Mouse (Mus musculus) heart, adult 2 months (tissue): ENCODE results near the gene Endou. TPM values are rescaled to one million over a fixed set of nuclear protein-coding genes. Genes with fewer than 3 reads are reported as not detected.
A peak's percentile ranks its signal among the peaks of the same experiment; 100 is the strongest.

Source experiments
- DNase-seq, 2 experiments: peaks; one replicate each; pipeline ENCODE4 v3.0.0; 2021
- H3K27ac ChIP-seq: fragments of 200-600 bp; 2 replicates; pipeline ENCODE4 v1.8.1; 2022
- H3K27me3 ChIP-seq: fragments of 200-500 bp; 2 replicates; pipeline ENCODE4 v1.6.1; 2012; ENCODE audit warnings: mild to moderate bottlenecking, low read length, inconsistent platforms, mixed read lengths; ENCODE audit not compliant: control insufficient read depth, insufficient read depth
- H3K36me3 ChIP-seq: fragments of 200-500 bp; 2 replicates; pipeline ENCODE4 v1.6.1; 2012; ENCODE audit warnings: low read length, inconsistent platforms; ENCODE audit not compliant: control insufficient read depth, insufficient read depth
- H3K4me1 ChIP-seq: fragments of 200-500 bp; 2 replicates; pipeline ENCODE4 v1.6.1; 2011; ENCODE audit warnings: low read length; ENCODE audit not compliant: control insufficient read depth, insufficient read depth
- H3K4me3 ChIP-seq: fragments of 200-600 bp; 2 replicates; pipeline ENCODE4 v1.8.1; 2022
- H3K79me2 ChIP-seq: fragments of 200-500 bp; replicated peaks from 2 replicates; pipeline ENCODE4 v1.6.1; 2012; ENCODE audit warnings: mild to moderate bottlenecking, inconsistent platforms, low read length, moderate library complexity, mixed read lengths; ENCODE audit not compliant: control insufficient read depth, insufficient read depth
- H3K9ac ChIP-seq: fragments of 200-500 bp; 2 replicates; pipeline ENCODE4 v1.6.1; 2012; ENCODE audit warnings: low read depth, mild to moderate bottlenecking, control low read depth, inconsistent platforms, low read length, mixed read lengths
- CTCF ChIP-seq: fragments of 200-600 bp; IDR thresholded peaks from 2 replicates; pipeline ENCODE4 v1.8.1; 2022; ENCODE audit warnings: antibody characterized with exemption, mild to moderate bottlenecking, moderate library complexity
- EP300 ChIP-seq: fragments of 200-500 bp; IDR thresholded peaks from 2 replicates; pipeline ENCODE4 v1.6.1; 2011; ENCODE audit warnings: low read depth, low read length, control low read depth; ENCODE audit not compliant: insufficient read depth
- POLR2A ChIP-seq: fragments of 200-500 bp; IDR thresholded peaks from 2 replicates; pipeline ENCODE4 v1.6.1; 2011; ENCODE audit warnings: mild to moderate bottlenecking, low read depth, low read length, control low read depth; ENCODE audit not compliant: insufficient read depth
- WGBS: fragments of 180-500 bp; shearing (Covaris S2); methylation state at CpG from one replicate; pipeline ENCODE4 v1.1.7; 2018; 5-methylcytosine and 5-hydroxymethylcytosine counted together
- intact Hi-C: fragments of 180-260 bp; cut with DNase I; formaldehyde crosslinking; loops from one replicate; pipeline ENCODE4 v1.15.1; 2025
- polyA plus RNA-seq: library from polyadenylated mRNA; depleted of rRNA; stranded (reverse); fragments of >200 nt; gene quantifications from 2 replicates; pipeline ENCODE4 v1.2.3, GENCODE M21; 2012
- total RNA-seq, 2 experiments: library from RNA; stranded (reverse); gene quantifications; 2 replicates each; pipeline ENCODE4 v1.2.3; 2021

The Endou gene
- total and polyA plus RNA-seq, 3 experiments, result 1.1 to 2.4 (median 1.2) TPM

DNA sequence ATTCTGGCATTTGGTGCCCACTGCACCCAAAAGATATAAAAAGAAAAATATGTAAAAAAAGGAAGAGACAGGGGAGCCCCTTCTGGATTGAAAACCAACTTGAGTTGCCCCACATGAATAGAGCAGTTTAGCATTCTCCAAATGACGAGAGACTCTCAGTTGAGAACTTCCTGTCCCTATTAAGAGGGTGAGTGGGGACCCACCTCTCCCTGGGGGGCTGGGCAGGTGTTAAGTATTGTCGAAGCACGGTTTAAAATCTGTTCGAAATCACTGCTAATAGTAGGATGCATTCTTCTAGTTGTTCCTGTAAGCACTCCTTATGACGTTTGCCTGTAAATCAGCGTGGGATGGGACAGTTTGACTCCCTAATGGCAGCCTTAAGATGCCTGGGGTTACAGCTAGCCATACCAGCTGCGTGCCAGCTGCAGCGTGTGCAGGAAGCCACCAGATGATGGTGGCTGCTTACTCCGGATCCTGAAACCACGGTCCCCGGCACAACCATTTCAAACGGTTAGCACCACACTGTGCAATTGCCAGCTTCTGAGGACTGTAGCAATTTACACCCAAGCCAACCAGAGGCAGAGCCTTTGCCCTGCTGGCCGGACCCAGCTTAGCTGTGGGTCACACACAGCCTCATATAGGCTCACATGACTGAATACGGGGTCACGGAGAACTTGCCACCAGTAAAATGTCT is 10.0 kb downstream of the Endou start:
- intact Hi-C loops, result no loop called here
- H3K27me3 ChIP-seq, result no peaks in the 10 kb centered on the region

DNA sequence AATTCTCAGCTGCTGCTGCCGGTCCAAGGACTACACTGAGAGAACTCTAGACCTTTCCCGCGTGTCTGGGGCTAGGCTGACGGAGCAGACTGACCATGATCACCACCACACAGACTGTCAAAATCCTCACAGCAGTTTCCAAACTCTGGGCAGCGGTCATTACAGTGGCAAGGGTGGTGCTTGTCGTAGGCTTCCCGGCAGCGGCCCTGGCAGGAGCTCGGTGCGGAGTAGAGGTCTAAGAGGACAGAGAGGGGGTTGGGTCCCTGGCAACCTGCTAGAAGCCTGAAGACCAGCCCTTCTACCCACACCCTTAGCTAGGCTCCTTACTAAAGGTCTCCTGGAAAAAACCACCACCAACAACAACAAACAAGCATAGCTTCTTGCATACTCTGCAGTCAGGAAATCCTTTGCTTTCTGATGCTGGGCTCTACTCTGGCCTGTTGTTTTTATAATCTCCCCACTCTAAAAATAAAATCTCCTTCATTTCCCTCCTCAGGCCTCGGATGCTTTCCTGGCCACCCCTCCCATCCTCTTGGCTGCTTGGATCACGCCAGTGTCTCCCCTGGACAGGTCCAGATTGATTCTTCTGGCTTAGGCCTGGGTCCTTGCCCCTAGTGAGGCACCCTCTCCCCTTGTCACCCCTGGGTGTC is 11.0 kb downstream of the Endou start:
- H3K27ac ChIP-seq, result peak overlapping the region; percentile 93
- peak overlapping the region; percentile 54 for H3K9ac ChIP-seq
- TF ChIP-seq CTCF (no peak), POLR2A (peak; percentile 75), EP300 (0 out of 2 replicates have a peak, but pooled peaks have one; percentile 50)
- H3K79me2 ChIP-seq, result no peaks in the 10 kb centered on the region
- intact Hi-C loops, result no loop called here
- no peaks in the 10 kb centered on the region for H3K36me3 ChIP-seq
- H3K4me3 ChIP-seq, result peak overlapping the region; percentile 13
- 29% methylated on average over 12 of the region's 12 CpGs for WGBS
- DNase-seq, result peak; percentile 60 to 66
- H3K27me3 ChIP-seq, result no peaks in the 10 kb centered on the region
- H3K4me1 ChIP-seq, result peaks cover 23% of the 10 kb centered on the region

More for the DNA sequence above, 10.0 kb downstream of the Endou start:
- Histone ChIP-seq H3K27ac (peak overlapping the region; percentile 93), H3K4me1 (peaks cover 23% of the 10 kb centered on the region), H3K4me3 (no peak overlapping the region), H3K36me3 (no peaks in the 10 kb centered on the region), H3K9ac (no peak overlapping the region; the same call in 1 of the 2 replicates), H3K79me2 (no peaks in the 10 kb centered on the region)
- TF ChIP-seq EP300 (no peak), POLR2A (no peak), CTCF (no peak)
- 57% methylated on average over 15 of the region's 15 CpGs for WGBS
- peak in 1 of 2 experiments; percentile 32 for DNase-seq

DNA sequence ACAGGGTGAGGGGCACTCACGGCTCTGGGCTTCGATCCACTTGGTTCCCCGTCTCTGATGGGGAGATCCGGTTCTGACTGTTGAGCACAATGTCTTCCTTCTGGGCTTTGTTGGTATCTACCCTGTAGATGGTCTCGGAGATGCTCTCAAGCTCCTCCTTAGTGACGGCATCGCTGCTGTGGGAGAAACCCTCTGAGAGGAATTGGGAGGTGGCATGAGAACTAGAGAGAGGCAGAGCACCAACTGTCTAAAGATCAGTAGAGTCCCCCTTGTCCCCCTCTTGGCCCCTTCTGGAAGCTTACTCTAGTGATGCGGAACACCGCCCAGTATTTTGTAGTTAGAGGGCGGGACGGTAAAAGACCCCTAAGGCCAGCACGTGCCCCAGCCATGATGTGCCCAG is 11.6 kb downstream of the Endou start:
- TF ChIP-seq POLR2A (no peak), EP300 (no peak)
- Histone ChIP-seq H3K4me3 (peak overlapping the region; percentile 13), H3K4me1 (peaks cover 23% of the 10 kb centered on the region), H3K79me2 (no peaks in the 10 kb centered on the region), H3K9ac (peak overlapping the region; percentile 44), H3K27ac (peak overlapping the region; percentile 93), H3K36me3 (no peaks in the 10 kb centered on the region), H3K27me3 (no peaks in the 10 kb centered on the region)
- DNase-seq, result no peak
- intact Hi-C loops, result loop anchor here (2.0 to 5.0 kb wide), 2 partner anchors 25 to 233 kb away; no protein-coding TSS in a partner anchor
- 73% methylated on average over 12 of the region's 12 CpGs for WGBS

DNA sequence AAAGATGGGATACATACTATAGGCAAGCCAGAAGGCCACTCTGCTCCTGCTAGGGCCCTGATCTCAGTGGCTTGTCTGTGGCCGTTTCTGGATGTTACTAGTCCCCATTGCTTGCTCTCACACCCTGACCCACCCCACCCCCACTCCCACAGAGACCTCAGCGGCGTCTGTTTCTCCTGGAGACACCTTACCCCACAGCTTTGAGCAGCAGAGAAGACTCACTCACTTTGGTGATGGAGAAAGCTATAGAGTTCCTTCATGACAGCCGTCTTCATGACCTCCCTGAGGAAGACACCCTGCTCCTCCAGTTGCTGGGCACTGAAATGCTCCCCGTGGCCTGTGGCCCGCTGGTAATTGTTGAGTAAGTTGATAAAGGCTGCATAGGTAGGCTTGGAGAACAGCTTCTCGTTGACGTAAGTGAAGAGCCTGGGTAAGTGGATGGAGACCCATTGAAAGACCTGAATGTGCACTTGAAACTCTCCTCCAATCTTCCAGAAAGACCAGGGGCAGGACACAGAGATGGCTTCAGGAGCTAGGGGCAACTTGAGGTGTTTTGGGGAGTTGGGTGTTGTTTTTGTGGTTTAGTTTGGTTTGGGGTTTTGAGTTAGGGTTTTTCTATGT is 12.5 kb downstream of the Endou start:
- Histone ChIP-seq H3K36me3 (no peaks in the 10 kb centered on the region), H3K9ac (peak overlapping the region; percentile 4; the same call in 1 of the 2 replicates), H3K27me3 (no peaks in the 10 kb centered on the region), H3K27ac (peak overlapping the region; percentile 93), H3K79me2 (no peaks in the 10 kb centered on the region), H3K4me3 (no peak overlapping the region), H3K4me1 (peaks cover 23% of the 10 kb centered on the region)
- TF ChIP-seq CTCF, result no peak
- no peak for TF ChIP-seq POLR2A
- no peak for TF ChIP-seq EP300
- WGBS, result 79% methylated on average over 8 of the region's 8 CpGs
- no peak for DNase-seq
- intact Hi-C loops, result loop anchor here (1.0 to 5.0 kb wide), 5 partner anchors 26 to 234 kb away; no protein-coding TSS in a partner anchor

DNA sequence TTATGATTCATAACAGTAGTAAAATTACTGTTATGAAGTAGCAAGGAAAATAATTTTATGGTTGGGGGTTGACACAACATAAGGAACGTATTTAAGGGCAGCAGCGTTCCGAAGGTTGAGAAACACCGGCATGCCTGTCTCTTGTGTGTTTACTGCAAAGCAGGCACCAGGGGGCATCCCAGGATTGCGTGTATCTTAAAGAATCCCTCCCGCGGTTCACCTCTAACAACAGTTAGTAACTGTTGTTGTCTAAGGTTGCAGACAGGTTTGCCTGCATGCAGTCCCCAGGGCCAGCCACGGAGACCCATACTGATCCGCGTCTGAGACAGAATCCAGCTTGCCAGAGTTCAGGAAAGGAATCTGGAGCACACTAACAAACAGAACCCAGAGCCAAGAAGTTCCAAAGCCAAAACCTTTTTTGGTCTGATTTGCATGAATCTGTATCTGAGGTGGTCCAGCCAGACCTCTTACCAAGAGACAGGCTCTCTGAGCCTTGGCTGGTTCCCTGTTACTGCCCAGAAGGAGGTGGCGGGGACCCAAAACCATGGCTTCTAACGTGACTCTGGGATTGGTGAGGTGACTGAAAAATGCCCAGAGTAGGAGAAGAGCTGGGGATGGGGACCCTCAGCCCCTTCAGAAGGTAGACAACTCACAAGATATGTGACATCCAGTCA is 13.1 kb downstream of the Endou start:
- 15% methylated on average over 12 of the region's 12 CpGs for WGBS
- no peaks in the 10 kb centered on the region for H3K36me3 ChIP-seq
- intact Hi-C loops, result loop anchor here (1.0 to 5.0 kb wide), 5 partner anchors 27 to 234 kb away; no protein-coding TSS in a partner anchor
- H3K27me3 ChIP-seq, result no peaks in the 10 kb centered on the region
- peaks cover 23% of the 10 kb centered on the region for H3K4me1 ChIP-seq
- H3K27ac ChIP-seq, result peak overlapping the region; percentile 93
- H3K4me3 ChIP-seq, result no peak overlapping the region
- TF ChIP-seq CTCF, result peak; percentile 92
- no peak for TF ChIP-seq POLR2A
- peak; percentile 96 for TF ChIP-seq EP300
- no peaks in the 10 kb centered on the region for H3K79me2 ChIP-seq
- peak; percentile 67 to 75 for DNase-seq
- peak overlapping the region; percentile 32 for H3K9ac ChIP-seq
